Mouse (Mus musculus) hindbrain, embryonic 15.5 days (tissue): ENCODE measurements around the gene Icam1. TPM values are rescaled to one million over a fixed set of nuclear protein-coding genes. Genes with fewer than 3 reads are reported as not detected.

Experiments used
- ATAC-seq: fragments of 200-750 bp; cut with Nextera tagmentation; 2 replicates; pipeline ENCODE4 v1.8.0; 2017; ENCODE audit warnings: low read depth, moderate number of reproducible peaks, moderate TSS enrichment; ENCODE audit not compliant: low FRiP score
- H3K27ac ChIP-seq: fragments of 300-500 bp; sonication (generic); replicated peaks from 2 replicates; pipeline ENCODE4 v1.5.1; 2015; ENCODE audit warnings: mild to moderate bottlenecking, inconsistent platforms
- H3K27me3 ChIP-seq: fragments of 300-500 bp; sonication (generic); 2 replicates; pipeline ENCODE4 v1.6.1; 2015; ENCODE audit warnings: control low read depth, inconsistent platforms
- H3K36me3 ChIP-seq: fragments of 300-500 bp; sonication (generic); 2 replicates; pipeline ENCODE4 v1.6.1; 2015; ENCODE audit warnings: control low read depth, inconsistent platforms
- H3K4me1 ChIP-seq: fragments of 300-500 bp; sonication (generic); replicated peaks from 2 replicates; pipeline ENCODE4 v1.6.1; 2015; ENCODE audit warnings: control low read depth, inconsistent platforms
- H3K4me2 ChIP-seq: fragments of 300-500 bp; sonication (generic); 2 replicates; pipeline ENCODE4 v1.6.1; 2015; ENCODE audit warnings: moderate library complexity, mild to moderate bottlenecking, inconsistent platforms
- H3K4me3 ChIP-seq: fragments of 300-500 bp; sonication (generic); 2 replicates; pipeline ENCODE4 v1.5.1; 2015; ENCODE audit warnings: mild to moderate bottlenecking, inconsistent platforms
- H3K9ac ChIP-seq: fragments of 300-500 bp; sonication (generic); 2 replicates; pipeline ENCODE4 v1.6.1; 2015; ENCODE audit warnings: inconsistent platforms
- H3K9me3 ChIP-seq: fragments of 300-500 bp; sonication (generic); 2 replicates; pipeline ENCODE4 v1.6.1; 2016; ENCODE audit warnings: control low read depth, inconsistent platforms
- WGBS: fragments of 180-500 bp; shearing (Covaris S2); methylation state at CpG from one replicate; pipeline ENCODE4 v1.1.7; 2015; 5-methylcytosine and 5-hydroxymethylcytosine counted together
- microRNA counts: library from miRNA; unstranded; fragments of <30 nt; microRNA quantifications from one replicate; lab custom pipeline; 2016
- microRNA-seq: library from miRNA; unstranded; fragments of <30 nt; microRNA quantifications from one replicate; pipeline ENCODE4, GENCODE M21; 2016
- polyA plus RNA-seq: library from polyadenylated mRNA; unstranded; fragments of >200 nt; fragmentation: Nextera tagmentation; extraction: Ambion mirVana; gene quantifications from 2 replicates; pipeline ENCODE4 v1.2.1, GENCODE M21; 2015

The Icam1 gene
- polyA plus RNA-seq, 1 experiment from 2014 or later: 3.4 TPM

GRCm38 (mm10) chr9:21075625-21076024 lies 59.8 kb downstream of the Icam1 start:
- Histone ChIP-seq H3K9ac (no peak overlapping the region), H3K9me3 (no peaks in the 10 kb centered on the region), H3K4me3 (no peak overlapping the region), H3K36me3 (peaks cover 55% of the 10 kb centered on the region), H3K27ac (no peak overlapping the region), H3K27me3 (no peaks in the 10 kb centered on the region), H3K4me1 (peaks cover 23% of the 10 kb centered on the region), H3K4me2 (no peak overlapping the region)
- ATAC-seq: no peak
- 91% methylated on average over 3 of the region's 3 CpGs for WGBS

MicroRNAs encoded within 50 kb of the gene (microRNA counts, 519-probe panel; counts per million panel counts)
- 3,098 counts per million, percentile 61 among the panel's probes with 10 or more counts for microRNA mmu-miR-1900 (lab: Ali Mortazavi, UCI)

Small RNAs within 50 kb of the gene (microRNA-seq; reads per million reads assigned to microRNA genes)
- gene Mir1900 (not detected), gene Mir7082 (1.3 reads per million)

Other genes starting within 250 kb of the Icam1 start
- gene Col5a3, start 200.9 kb upstream of the Icam1 start, polyA plus RNA-seq: 1.1 and 1.2 TPM in 2 replicates
- gene Rdh8, start 197.5 kb upstream of the Icam1 start, polyA plus RNA-seq: not detected in 2 replicates
- 12.9 and 13.2 TPM in 2 replicates for gene A230050P20Rik, start 147.3 kb upstream of the Icam1 start, polyA plus RNA-seq
- 14.7 and 15.1 TPM in 2 replicates for gene Angptl6, start 136.3 kb upstream of the Icam1 start, polyA plus RNA-seq
- 46.3 and 47.5 TPM in 2 replicates for gene Ppan, start 127.8 kb upstream of the Icam1 start, polyA plus RNA-seq
- gene Eif3g, start 117.4 kb upstream of the Icam1 start, polyA plus RNA-seq: 249 and 256 TPM in 2 replicates
- gene Dnmt1, start 56.1 kb upstream of the Icam1 start, polyA plus RNA-seq: 60.5 and 63.9 TPM in 2 replicates
- gene S1pr2, start 39.2 kb upstream of the Icam1 start, polyA plus RNA-seq: 8.5 and 10.8 TPM in 2 replicates
- 109 and 114 TPM in 2 replicates for gene Mrpl4, start 13.2 kb upstream of the Icam1 start, polyA plus RNA-seq
- gene Icam4, start 13.4 kb downstream of the Icam1 start, polyA plus RNA-seq: not detected in 2 replicates
- 1.7 and 2.6 TPM in 2 replicates for gene Icam5, start 16.1 kb downstream of the Icam1 start, polyA plus RNA-seq
- gene Zglp1, start 51.1 kb downstream of the Icam1 start, polyA plus RNA-seq: 0.58 and 3.0 TPM in 2 replicates
- 1.7 and 2.8 TPM in 2 replicates for gene Gm49373, start 57.1 kb downstream of the Icam1 start, polyA plus RNA-seq
- 71.0 and 74.1 TPM in 2 replicates for gene Fdx1l, start 57.6 kb downstream of the Icam1 start, polyA plus RNA-seq
- gene Gm38431, start 76.0 kb downstream of the Icam1 start, polyA plus RNA-seq: 1.3 and 3.1 TPM in 2 replicates
- 31.7 and 37.8 TPM in 2 replicates for gene Raver1, start 76.0 kb downstream of the Icam1 start, polyA plus RNA-seq
- 11.3 and 11.7 TPM in 2 replicates for gene Tyk2, start 115.3 kb downstream of the Icam1 start, polyA plus RNA-seq
- gene Cdc37, start 134.0 kb downstream of the Icam1 start, polyA plus RNA-seq: 211 TPM in 2 replicates
- gene Pde4a, start 149.7 kb downstream of the Icam1 start, polyA plus RNA-seq: 36.5 and 41.0 TPM in 2 replicates
- 66.7 and 68.2 TPM in 2 replicates for gene Keap1, start 223.4 kb downstream of the Icam1 start, polyA plus RNA-seq
- gene S1pr5, start 232.5 kb downstream of the Icam1 start, polyA plus RNA-seq: 4.1 and 4.6 TPM in 2 replicates
- 47.6 and 53.7 TPM in 2 replicates for gene Atg4d, start 249.3 kb downstream of the Icam1 start, polyA plus RNA-seq